Mouse (Mus musculus) brain, embryonic 14.5 days (tissue): ENCODE data around the gene Nrbp1.

Experiments used
- CTCF ChIP-seq: fragments of 200-500 bp; IDR thresholded peaks from 2 replicates; pipeline ENCODE4 v1.5.1; 2012; ENCODE audit warnings: inconsistent platforms, mild to moderate bottlenecking, moderate library complexity, borderline replicate concordance; ENCODE audit not compliant: insufficient read depth, insufficient read length; ENCODE audit errors: extremely low read depth
- POLR2A ChIP-seq: fragments of 200-500 bp; IDR thresholded peaks from 2 replicates; pipeline ENCODE4 v1.6.1; 2012; ENCODE audit warnings: mild to moderate bottlenecking, inconsistent platforms, borderline replicate concordance; ENCODE audit not compliant: poor library complexity, insufficient read depth, insufficient read length, severe bottlenecking; ENCODE audit errors: extremely low read depth

GRCm38 (mm10) chr5:31219070-31219469 is 21.6 kb upstream of the Nrbp1 start:
- TF ChIP-seq CTCF (no peak), POLR2A (no peak)
